In the genomic region with DNA sequence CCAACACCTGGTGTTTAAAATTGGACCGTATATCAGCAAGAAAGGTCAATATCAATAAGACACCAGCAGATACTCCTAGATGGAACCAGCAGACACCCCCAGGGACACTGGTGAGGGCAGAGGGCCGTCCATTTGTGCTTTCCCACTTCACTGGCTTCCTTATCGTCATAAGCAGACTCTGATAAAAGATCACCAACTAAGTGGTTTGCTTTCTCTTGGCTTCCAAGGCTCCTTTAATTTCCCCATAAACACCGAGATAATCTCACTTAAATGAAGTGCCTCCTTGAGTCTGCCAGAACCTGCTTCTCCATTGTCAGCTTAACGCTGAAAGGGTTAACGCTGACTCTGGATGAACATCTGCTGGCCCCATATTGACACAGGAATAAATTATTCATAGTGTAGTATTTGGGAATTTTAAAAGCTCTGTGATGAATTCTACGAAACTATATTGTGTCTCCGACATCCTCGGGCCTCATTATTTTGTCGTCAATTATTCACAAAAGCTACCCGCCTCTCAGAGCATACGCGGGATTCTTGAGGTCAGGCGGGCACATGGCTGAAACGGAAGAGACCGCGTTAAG, we compare ENCODE assay signal across 12 mouse cellular contexts.
DNase-seq lines count a peak whose midpoint lies in the region; ATAC-seq and TF ChIP-seq lines count a peak whose summit lies in the region.
"Had no signal": no experiment of that assay in that cellular context is flagged by ENCODE, and none has a peak within 500 bp of the region (broad histone marks: within the 10 kb centered on the region; RNA-seq: fewer than 3 reads in every experiment).

No protein-coding gene starts in this region.

- peak overlapping the region; percentile 75 for H3K27ac ChIP-seq in left cerebral cortex, adult 2 months
- H3K27ac ChIP-seq in forebrain, embryonic 12.5 days: peak overlapping the region; percentile 84
- H3K27ac ChIP-seq in limb, embryonic 13.5 days: peak overlapping the region; percentile 48; the same call in 1 of the 2 replicates
- H3K27ac ChIP-seq in liver, embryonic 12.5 days: no peak overlapping the region
- no peak overlapping the region for H3K27ac ChIP-seq in liver, postnatal 0 days (ENCODE audit: low read depth)

- no peaks in the 10 kb centered on the region for H3K36me3 ChIP-seq in forebrain, embryonic 12.5 days (replicated peaks)
- 0 out of 2 replicates have a peak, but pooled peaks cover 3% of the 10 kb centered on the region for H3K36me3 ChIP-seq in limb, embryonic 13.5 days
- H3K36me3 ChIP-seq in liver, embryonic 12.5 days: no peaks in the 10 kb centered on the region
- no peaks in the 10 kb centered on the region for H3K36me3 ChIP-seq in liver, postnatal 0 days (replicated peaks; ENCODE audit: insufficient read depth, low read length)

- intact Hi-C loops in left cerebral cortex, adult 2 months (cut with DNase I): no loop called here

- TF ChIP-seq CTCF in left cerebral cortex, adult 2 months (IDR thresholded peaks at IDR 0.05): no peak
- TF ChIP-seq CTCF in liver, postnatal 0 days (IDR thresholded peaks at IDR 0.05; ENCODE audit: low read depth): no peak

- ATAC-seq in forebrain, embryonic 12.5 days (ENCODE audit: low FRiP score): no peak; the same call in 1 of the 2 replicates
- ATAC-seq in limb, embryonic 13.5 days (ENCODE audit: low FRiP score, low read depth): no peak
- ATAC-seq in liver, embryonic 12.5 days: no peak
- no peak for ATAC-seq in liver, postnatal 0 days

- no peaks in the 10 kb centered on the region for H3K9me3 ChIP-seq in forebrain, embryonic 12.5 days
- no peaks in the 10 kb centered on the region for H3K9me3 ChIP-seq in limb, embryonic 13.5 days
- no peaks in the 10 kb centered on the region for H3K9me3 ChIP-seq in liver, embryonic 12.5 days (replicated peaks)
- no peaks in the 10 kb centered on the region for H3K9me3 ChIP-seq in liver, postnatal 0 days (ENCODE audit: low read length)

- peak overlapping the region; percentile 34 for H3K4me2 ChIP-seq in forebrain, embryonic 12.5 days
- H3K4me2 ChIP-seq in limb, embryonic 13.5 days (replicated peaks): peak overlapping the region; percentile 36
- no peak overlapping the region for H3K4me2 ChIP-seq in liver, embryonic 12.5 days
- no peak overlapping the region for H3K4me2 ChIP-seq in liver, postnatal 0 days (ENCODE audit: low read depth, low read length)
- H3K4me2 ChIP-seq: liver, embryonic 11.5 days had no signal

- H3K4me3 ChIP-seq in left cerebral cortex, adult 2 months: peak overlapping the region; percentile 44
- H3K4me3 ChIP-seq in forebrain, embryonic 12.5 days (replicated peaks): no peak overlapping the region
- H3K4me3 ChIP-seq in limb, embryonic 13.5 days: no peak overlapping the region
- no peak overlapping the region for H3K4me3 ChIP-seq in liver, embryonic 12.5 days
- H3K4me3 ChIP-seq in liver, postnatal 0 days (ENCODE audit: low read depth, low read length): no peak overlapping the region

- DNase-seq in left cerebral cortex, adult 2 months (ENCODE audit: extremely low spot score in 1 of 2, low spot score in 2 of 2): no peak
- DNase-seq in left cerebral cortex, adult 11 months (ENCODE audit: low spot score): no peak
- DNase-seq in retina, embryonic 14.5 days (ENCODE audit: low spot score): peak; percentile 69
- DNase-seq in spleen, postnatal 14 days (ENCODE audit: low spot score in 2 of 2): no peak
- DNase-seq in liver, postnatal 0 days: no peak
- DNase-seq: cerebellum, postnatal 25 days; kidney, postnatal 10 days had no signal

- H3K27me3 ChIP-seq in forebrain, embryonic 12.5 days: no peaks in the 10 kb centered on the region
- H3K27me3 ChIP-seq in limb, embryonic 13.5 days: no peaks in the 10 kb centered on the region
- H3K27me3 ChIP-seq in liver, embryonic 12.5 days (replicated peaks): no peaks in the 10 kb centered on the region; the same call in 1 of the 2 replicates
- H3K27me3 ChIP-seq in liver, postnatal 0 days (ENCODE audit: insufficient read depth, low read length): no peaks in the 10 kb centered on the region
- H3K27me3 ChIP-seq: CH12.LX had no signal

- H3K9ac ChIP-seq in forebrain, embryonic 12.5 days: peak overlapping the region; percentile 2; the same call in 1 of the 2 replicates
- no peak overlapping the region for H3K9ac ChIP-seq in limb, embryonic 13.5 days
- H3K9ac ChIP-seq in liver, embryonic 12.5 days: no peak overlapping the region
- H3K9ac ChIP-seq in liver, postnatal 0 days (replicated peaks): no peak overlapping the region

- 28% methylated on average over 17 of the region's 17 CpGs for WGBS in forebrain, embryonic 12.5 days
- WGBS in limb, embryonic 13.5 days: 62% methylated on average over 17 of the region's 17 CpGs
- WGBS in liver, embryonic 12.5 days (ENCODE audit: insufficient replicate concordance): 59% methylated on average over 17 of the region's 17 CpGs
- WGBS in liver, postnatal 0 days (ENCODE audit: insufficient replicate concordance): 70% methylated on average over 17 of the region's 17 CpGs

- H3K4me1 ChIP-seq in forebrain, embryonic 12.5 days: peaks cover 67% of the 10 kb centered on the region
- H3K4me1 ChIP-seq in limb, embryonic 13.5 days: peaks cover 70% of the 10 kb centered on the region
- peaks cover 9% of the 10 kb centered on the region for H3K4me1 ChIP-seq in liver, embryonic 12.5 days
- 0 out of 2 replicates have a peak, but pooled peaks cover 2% of the 10 kb centered on the region for H3K4me1 ChIP-seq in liver, postnatal 0 days (ENCODE audit: insufficient read depth)

- TF ChIP-seq EP300 in liver, postnatal 0 days (IDR thresholded peaks at IDR 0.05; ENCODE audit: low read depth): no peak

Comparison
In these comparisons a context has a peak if more than half of its experiments do, and no peak if none do; other contexts are left out.
1. H3K27ac ChIP-seq: peak in left cerebral cortex, adult 2 months (single experiment), forebrain, embryonic 12.5 days (single experiment) and limb, embryonic 13.5 days (single experiment); none in liver, embryonic 12.5 days (single experiment) and liver, postnatal 0 days (single experiment).
2. H3K4me2 ChIP-seq: peak in forebrain, embryonic 12.5 days (single experiment) and limb, embryonic 13.5 days (single experiment); none in liver, embryonic 12.5 days (single experiment) and liver, postnatal 0 days (single experiment).